Mouse (Mus musculus) lung, postnatal 36 days (tissue): Measurements from ENCODE around the gene Pqlc3.
"Not testable (repeated sequence)": the region's sequence is repeated elsewhere in the genome, so short reads cannot be mapped to it uniquely, and the experiment has no call there.

Experiments used
- DNase-seq: peaks from one replicate; pipeline ENCODE4 v3.0.0; 2022; ENCODE audit warnings: mixed read lengths

The Pqlc3 gene

DNA sequence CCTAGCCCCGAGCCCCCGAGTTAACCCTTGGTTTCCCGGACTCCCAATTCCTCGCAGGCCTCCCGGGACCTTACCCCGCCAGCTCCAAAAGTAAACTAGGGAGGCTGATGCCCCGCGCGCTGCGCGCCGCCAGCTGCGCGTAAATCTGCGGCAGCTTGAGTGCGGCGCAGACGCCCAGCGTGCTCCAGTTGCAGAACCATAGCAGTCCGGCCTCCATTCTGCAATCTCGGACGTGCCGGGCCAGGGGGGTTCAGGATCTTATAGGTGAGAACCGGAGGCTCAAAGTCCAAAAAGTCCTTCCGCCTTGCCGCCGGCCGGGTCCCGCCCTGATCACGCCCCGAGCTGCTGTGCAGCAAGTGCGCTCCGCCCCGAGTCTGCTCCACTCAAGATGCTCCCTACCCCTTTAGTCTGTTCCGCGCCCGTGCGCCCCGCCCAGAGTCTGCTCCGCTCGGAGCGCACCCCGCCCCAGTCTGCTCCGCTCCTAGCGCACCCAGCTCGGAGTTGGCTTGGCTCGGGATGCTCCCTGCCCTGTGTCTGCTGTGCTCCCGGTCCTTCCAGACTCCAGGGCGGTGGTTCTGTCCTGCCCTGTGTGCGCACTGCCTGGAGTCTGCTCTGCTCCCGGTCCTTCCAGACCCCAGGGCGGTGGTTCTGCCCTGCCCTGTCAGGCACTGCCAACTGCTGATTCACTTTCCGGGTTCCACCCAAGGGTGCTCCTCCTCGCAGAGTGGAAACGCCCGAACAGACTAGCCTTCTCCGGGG lies at the start of gene Pqlc3:
Pqlc3 (minus strand) TSS at position 670 of the 759 bp plus-strand sequence.
- peak; percentile 94 for DNase-seq

DNA sequence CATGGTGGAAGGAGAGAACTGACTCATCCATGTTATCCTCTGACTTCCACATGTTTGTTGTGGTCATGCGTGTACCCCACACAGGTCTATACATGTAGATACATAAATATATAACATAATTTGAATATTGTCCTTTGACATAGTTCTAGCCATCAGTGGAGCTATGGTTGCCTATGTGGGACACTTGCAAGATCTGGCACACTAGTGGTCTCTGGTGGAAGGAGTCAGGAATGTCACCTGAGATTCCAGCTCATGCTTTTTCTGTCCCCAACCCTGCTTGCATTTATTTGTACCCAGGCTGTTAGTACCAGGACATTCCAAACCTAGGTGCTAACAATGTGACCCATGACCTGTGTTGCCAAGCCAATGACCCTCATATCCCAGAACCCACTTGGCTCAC lies 49.6 kb upstream of the Pqlc3 start:
- no peak for DNase-seq

DNA sequence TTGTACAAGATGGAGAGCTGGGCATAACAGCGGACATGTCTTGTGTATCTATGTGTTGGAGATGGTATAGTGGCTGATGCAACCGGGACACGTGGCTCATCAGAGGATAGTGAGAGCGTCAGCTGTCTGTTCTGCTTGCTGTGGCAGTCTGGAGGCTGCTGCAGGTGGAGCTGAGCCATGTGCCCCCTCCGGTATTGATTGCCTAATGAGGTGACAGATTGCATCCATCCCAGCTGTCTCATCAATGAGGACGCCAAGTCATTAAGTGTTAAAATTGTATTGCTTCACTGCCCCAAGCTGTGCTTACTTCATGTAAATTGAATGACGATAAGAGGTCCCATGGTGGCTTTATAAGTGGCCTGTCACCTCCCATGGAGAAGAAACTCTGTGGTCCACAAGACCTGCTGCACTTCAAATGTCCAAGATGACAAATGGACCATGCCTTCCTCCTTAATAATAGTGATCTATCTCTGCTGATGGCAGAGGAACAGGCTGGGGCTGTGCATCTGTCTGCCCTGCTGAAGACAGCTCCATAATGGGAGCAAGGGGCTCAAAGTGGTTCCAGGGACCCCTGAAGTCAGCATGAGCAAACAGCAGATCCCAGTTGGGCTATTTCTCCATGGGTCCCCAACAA lies 48.9 kb upstream of the Pqlc3 start:
- DNase-seq: peak; percentile 13

DNA sequence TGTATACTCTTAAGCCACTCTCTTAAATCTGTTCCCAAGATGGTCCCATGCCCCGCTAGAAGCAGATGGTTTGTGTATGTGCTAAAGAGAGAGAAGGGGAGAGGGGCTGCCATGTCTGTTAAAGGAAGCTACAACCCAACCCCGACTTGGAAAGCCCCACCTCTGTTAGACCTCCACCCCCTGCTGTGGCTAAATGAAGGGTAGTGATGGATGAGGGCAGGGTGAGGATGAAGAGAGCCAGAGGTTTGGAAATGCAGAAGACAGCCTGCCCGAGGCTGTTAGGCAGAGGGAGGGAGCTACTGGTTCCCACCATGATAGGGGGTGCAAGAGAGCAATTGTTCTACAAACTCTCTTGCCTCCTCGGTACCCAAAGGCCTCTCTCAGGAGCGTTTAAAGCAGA lies 43.1 kb upstream of the Pqlc3 start:
- DNase-seq: no peak

DNA sequence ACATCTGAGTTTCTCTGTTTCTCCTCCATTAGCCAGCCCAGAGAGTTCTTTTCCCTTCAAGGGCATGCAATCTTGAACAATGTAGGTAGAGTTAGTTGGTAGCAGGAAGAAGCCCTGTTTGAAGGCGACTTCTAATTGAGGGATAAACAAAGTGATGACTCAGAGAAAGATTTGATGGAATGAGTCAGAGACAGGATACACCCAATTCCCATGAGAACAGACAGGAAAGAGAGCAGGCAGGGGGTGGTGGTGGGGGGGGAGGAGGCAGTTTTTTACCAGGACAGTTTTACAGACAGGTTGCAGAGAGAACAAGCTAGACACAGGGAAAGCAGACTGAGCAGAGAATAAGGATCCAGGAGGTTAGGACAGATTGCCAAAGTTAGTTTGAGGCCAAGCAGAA lies 40.4 kb upstream of the Pqlc3 start:
- DNase-seq: no peak

DNA sequence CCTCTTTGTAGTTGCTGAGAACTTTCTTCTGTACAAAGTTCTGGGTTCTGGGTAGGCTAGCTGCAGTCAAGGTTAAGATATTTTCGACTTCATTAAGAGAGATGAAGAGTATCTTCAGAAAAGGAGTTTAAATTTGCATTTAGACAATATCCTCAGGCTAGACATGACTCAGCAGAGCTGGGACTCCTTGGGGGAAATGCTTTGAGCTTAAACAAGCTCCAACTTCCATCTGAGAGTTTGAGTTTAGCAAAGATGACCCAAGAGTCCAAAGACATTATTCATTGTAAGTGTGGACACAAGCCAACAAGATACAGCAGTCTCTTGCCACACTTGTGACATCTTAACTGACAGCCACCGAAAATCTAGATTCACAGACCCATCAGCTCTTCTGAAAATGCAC lies 39.2 kb upstream of the Pqlc3 start:
- no peak for DNase-seq

DNA sequence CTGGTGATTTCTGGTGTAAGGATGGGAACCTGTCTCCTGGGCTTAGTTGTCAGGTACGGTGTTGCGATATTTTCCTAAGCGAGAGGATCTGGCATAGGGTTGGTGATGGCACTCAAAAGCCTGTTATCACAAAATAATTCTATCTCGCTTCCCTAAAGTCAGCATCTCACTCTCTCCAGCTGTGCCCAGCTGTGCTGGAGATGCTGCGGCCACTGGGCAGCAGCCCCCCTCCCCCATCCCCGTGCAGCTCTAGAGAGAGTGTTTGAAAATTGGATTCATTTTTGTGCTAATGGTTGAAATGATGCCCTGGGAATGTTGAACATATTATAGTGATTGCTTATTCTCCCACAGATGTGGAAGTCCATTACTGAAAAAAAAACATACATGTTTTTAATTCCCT lies 38.0 kb upstream of the Pqlc3 start:
- peak; percentile 23 for DNase-seq

DNA sequence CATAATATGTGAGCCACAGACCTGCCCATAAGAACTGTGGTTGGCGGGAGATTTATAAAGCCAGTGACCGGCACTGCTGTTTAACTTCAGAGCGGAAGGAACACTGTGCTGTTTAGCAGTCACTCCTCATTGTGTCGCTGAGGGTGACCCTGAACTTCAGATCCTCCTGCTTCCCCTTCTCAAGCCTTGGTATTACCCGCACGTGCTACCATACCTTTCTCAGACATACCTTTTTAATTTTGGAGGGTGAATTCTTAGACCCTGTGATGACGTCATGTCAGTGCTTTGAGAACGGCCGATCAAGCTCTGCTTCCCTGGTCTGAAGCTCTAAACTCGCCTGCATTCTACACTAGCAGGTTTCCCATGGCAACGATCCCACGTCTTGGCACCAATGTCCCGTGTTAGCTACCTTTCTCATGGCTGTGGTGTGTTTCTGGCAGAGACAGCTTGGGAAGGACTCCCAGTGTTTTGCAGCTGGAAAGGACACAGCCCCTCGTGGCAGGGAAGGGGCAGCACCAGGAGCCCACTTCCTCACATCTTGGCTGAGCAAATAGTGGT lies 36.9 kb upstream of the Pqlc3 start:
- no peak for DNase-seq

DNA sequence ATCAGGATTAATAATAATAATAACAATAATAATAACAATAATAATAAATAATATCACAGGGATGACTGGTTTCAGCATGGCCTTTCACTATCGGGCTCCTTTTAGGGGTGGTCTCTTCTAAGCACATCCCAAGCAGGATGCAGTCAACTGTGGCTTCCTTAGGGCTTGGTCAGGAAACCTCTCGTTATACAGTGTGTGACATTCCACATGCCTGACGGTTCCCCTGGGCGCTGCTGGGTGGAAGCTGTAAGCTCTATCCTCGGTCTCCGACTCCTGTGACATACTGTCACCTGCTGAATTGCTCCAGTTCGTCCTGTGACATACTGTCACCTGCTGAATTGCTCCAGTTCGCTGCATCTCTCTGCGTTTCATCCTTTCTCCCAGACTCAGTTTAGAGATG lies 36.3 kb upstream of the Pqlc3 start:
- DNase-seq: no peak

DNA sequence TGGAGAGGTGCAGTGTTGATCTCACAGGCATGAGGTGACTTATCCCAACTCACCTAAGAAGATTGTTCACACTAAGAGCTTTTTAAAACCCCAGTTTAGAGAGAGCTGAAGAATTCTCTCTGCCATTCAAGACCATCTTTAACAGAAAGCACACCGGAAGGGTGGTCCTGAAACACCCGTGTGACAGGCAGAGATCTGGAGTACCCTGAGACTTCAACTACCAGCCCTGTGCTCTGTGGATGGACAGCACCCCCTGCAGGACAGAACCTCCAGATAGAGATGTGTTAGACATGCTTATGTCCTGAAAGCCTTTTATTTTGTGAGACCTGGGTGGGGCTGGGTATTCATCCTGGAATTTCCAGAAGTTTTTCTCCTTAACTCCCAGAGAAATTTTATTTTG lies 34.9 kb upstream of the Pqlc3 start:
- DNase-seq: peak; percentile 69

DNA sequence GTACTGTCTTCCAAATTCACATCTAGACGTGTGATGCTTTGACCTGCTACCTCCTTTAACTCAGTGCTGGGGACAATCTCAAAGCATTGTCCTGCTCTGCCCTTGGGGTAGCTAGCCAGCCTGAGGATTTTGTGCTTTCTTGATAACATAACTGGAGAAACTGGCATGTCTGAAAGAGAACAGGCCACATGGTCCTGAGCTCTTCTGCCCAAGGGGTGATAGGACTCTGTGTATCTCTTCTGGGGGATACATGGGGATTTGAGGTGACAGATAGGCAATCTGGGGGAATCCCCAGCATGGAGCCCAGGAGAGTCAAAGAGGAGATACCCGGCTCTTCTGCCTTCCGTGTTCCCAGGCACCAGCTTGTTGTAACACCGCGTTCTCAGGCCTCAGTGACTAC lies 34.5 kb upstream of the Pqlc3 start:
- DNase-seq: no peak

DNA sequence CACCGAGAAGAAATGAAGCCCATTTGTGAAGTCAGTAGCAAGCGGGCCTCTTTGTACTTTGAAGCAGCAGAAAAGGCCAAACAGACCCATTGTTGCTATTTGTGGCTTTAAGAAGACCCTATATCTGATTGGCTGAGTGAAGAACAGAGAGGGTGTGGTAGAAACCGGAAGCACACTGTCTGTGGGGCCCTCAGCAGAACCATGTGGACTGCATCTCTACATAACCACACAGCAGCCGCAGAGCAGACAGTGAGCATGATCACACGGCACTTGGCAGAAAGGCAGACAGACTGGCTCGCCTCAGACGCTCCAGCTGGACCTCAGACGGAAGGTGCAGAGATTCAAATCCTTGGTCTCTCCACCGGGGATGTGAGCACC lies 33.2 kb upstream of the Pqlc3 start:
- peak; percentile 20 for DNase-seq

DNA sequence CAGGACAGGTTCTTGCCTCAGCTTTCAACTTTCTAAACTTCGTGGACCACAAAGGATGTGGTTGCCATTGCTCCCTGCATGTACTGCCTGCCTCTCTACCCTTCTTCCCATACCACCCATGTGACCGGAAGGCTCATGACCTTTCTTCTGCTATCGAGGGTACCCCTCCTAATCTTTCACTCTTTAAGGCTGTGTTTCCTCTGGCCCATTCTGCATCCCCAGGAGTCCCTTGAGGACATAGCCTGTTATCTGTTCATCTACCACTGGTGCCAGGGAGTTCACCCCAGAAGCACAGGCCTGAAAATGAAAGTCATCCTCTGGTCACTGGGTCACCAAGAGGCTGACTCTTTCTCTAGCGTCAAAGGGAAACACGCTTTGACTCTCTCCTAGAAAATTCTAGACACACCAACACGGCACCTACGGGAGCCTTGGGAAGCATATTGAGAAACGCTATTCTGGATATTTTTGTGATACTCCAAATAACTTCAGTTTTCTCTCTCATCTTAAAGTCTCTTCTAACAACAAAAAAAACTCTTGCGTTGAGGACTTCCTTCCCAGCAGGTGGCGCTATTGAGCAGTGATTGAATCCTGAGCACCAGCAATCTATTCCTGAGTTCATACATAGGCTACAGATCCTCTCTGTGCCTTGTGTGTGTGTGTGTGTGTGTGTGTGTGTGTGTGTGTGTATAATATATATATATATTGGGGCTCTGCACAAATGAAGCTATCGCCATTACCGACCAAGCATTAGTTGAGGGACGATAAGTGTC lies 32.7 kb upstream of the Pqlc3 start:
- peak; percentile 85 for DNase-seq

DNA sequence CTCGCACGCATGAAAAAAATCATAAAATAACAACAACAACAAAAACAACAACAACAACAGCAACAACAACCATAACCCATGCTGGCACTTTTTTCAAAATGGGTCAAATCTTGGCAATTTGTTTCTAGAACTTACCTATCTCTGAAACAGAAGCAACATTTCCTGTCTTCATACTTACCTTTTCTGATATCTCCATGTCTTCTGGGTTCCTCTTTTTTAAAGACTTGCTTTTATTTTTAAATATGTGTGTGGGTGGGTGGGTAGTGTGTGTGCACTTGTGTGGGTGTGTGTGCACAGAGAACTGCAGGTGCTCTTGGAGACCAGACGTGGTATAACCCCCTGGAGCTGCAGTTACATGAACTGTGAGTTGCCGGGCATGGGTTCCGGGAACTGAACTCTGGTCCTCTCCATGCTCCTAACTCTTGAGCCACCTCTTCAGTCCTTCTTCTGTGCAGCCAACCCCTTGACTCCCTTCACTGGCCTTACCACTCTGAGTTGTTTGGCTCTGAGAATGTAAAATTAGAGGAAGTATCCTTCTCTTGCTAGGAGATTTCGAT lies 24.4 kb upstream of the Pqlc3 start:
- DNase-seq: no peak

DNA sequence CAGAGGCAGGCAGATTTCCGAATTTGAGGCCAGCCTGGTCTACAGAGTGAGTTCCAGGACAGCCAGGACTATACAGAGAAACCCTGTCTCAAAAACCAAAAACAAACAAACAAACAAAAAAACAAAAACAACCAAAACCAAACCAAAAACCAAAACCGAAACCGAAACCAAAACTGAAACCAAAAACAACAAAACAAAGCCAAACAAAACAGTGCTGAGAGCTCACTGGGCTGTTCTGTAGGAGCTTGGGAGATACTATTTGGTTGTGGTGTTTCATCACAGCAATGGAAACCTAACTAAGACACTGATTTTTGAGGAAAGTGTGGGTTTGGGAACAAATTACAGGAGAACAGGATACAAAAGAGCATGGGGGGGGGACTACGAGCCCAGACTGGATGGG lies 21.9 kb upstream of the Pqlc3 start:
- DNase-seq: no peak

DNA sequence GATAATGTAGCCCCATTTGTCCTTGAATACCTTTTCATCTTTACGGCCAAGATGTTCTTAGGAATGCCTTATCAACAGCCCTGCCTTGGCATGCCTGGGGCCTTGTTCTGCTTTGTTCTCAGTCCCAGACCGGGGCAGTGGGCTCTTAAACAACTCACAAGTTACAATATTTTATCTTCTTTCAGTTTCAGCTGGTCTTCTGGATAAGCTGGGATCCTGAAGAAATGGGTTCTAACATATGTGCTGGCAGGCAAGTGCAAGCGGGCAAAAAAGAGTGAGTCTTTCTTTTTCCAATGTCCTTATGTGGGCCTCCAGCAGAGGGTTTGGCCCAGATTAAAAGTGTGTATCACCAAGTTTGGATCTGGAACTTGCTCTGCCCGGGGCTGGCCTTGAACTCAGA lies 20.9 kb upstream of the Pqlc3 start:
- DNase-seq: not testable (repeated sequence)

DNA sequence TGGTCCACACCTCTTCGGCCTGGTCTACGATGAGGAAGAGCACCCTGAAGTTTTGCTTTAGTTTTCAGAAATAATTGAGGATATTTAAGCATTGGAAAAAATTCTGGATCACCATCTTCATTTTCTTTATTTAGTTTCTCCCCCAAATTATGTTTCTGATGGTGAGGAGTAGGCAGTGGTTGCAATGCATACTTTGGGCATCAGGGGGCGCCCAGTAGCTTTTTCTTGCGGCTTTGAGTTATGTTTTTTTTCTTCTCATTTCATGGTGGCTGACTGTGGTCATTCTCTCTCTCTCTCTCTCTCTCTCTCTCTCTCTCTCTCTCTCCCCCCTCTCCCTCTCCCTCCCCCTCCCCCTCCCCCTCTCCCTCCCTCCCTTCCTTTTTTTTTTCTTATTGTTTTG lies 18.3 kb upstream of the Pqlc3 start:
- peak; percentile 68 for DNase-seq

DNA sequence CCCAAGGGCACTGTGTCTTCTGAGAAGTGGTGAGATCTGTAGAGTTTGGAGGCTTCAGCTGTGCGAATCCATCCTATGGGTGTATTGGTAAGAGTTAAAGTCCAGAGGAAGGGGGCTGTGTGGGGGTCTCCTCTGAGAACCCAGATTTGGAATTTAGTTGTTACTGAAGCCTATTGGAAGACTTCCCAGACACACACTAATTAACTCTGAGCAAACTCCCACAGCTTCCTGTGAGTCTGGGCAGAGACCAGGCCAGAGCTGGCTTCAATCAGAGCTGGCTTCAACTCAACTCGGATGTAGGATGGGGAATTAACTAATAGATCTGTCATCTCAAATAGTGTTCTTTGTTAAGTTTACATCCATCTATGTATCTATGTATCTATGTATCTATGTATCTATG lies 15.5 kb upstream of the Pqlc3 start:
- no peak for DNase-seq

DNA sequence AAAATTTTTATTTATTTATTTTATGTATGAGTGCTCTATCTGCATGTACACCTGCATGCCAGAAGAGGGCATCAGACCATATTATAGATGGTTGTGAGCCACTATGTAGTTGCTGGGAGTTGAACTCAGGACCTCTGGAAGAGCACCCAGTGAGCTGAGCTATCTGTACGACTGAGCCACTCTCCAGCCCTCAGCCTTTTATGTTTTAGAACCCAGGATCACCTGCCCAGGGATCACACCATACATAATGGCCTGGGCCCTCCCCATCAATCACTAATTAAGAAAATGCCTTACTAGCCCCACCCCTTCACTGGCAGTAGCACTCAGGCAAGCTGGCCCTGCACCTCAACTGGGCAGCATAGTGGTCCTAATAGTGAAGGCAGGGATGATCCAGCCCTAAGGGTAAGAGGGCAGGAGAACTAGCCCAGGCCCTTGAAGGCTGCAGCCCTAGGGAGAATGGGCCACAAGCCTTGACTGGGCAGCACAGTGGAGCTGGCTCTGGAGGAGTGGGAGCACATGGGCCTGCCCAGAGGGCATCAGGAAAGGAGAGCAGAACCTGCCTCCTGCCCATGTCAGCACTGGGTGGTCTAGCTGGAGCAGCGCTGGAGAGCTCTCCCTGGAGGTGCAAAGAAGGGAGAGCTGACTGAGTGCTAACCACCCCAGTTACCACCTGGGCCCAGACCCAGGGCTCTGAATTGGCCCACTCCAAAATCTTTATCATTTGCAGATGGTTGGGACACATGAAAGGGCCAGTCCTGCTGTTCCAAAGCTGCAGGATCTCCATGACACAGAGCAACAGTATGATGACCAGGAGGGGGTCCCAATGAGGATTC lies 12.1 kb upstream of the Pqlc3 start:
- DNase-seq: no peak

DNA sequence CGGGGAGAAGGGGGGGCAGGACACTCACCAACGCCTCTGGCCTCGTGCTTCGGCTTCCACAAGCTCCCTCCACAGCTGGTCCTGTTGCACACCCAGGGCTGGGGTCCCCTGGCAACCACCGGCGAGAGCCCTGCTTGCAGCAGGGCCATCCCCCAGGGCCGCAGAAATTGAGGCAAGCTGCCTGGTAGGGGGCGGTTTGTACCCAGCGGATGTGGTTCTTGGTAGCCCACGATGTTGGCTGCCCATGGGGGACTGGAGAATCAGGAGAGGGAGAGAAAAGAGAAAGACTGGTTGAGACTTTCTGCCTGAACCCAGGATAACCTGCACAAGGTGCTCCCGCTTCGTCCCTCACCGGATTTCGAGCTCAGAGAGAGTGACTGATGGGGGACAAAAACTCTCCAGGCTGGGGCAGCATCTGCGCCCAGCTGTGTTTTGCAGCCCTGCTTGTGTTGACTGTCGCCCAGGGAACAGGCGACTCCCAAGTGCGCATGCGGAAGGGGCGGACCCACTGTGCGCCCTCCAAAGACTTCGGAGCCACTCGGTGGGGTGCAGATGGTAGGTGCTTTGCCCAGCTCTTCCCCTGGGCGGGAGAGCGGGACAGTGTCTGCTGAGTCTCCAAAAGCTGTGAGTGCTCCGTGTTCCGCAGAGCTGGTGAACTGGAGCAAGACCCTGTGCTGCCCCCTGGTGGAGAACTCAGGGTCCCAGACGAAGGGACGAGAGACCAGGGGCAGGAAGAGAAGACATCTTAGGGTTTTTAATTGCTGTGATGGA lies 11.1 kb upstream of the Pqlc3 start, which contains the start of gene 2410004P03Rik:
2410004P03Rik (minus strand) TSS at position 628 of the 771 bp plus-strand sequence.
- peak; percentile 90 for DNase-seq

DNA sequence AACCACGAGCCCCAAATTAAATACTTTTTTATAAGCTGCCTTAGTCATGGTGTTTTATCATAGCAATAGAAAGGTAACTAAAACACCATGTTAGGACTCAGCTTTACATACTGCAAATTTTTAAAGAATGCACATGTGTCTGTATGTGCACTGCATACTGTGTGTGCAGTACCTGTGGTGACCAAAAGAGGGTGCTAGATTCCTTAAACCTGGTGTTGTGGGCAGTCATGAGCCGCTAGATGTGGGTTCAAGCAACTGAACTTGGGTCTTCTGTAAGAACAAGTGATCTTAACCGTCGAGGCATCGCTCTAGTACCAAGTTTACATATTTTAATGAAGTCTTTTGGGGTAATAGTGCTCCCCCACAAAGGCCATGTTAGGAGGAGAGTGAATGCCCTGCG lies 9.3 kb upstream of the Pqlc3 start:
- DNase-seq: no peak

DNA sequence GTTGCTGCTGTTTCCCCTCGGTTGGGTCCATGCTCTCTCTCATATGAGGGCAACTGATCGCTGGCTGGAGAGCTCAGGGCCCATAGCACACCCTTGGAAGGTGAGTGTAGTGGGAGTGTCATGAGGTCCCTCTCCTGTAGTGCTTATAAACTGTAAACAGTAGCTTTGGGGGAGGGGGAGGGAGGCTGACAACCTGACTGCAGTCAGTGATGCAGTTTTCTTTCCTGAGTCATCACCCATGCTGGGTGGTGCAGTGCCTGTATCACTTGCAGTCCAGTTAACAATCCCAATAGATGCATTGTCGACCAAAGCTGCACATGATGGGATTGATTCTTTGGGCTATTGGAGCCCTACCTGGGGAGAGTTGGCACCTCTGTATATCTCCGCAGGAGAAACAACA lies 1.0 kb upstream of the Pqlc3 start:
- DNase-seq: peak; percentile 31
